Mouse (Mus musculus) embryonic facial prominence, embryonic 13.5 days (tissue): ENCODE data around the gene Tspan5. TPM values are rescaled to one million over a fixed set of nuclear protein-coding genes. Genes with fewer than 3 reads are reported as not detected.
A peak's percentile ranks its signal among the peaks of the same experiment; 100 is the strongest.

Experiments
- ATAC-seq: fragments of 200-750 bp; cut with Nextera tagmentation; 2 replicates; pipeline ENCODE4 v1.8.0; 2017; ENCODE audit warnings: low read depth; ENCODE audit not compliant: insufficient number of reproducible peaks, insufficient read depth, low FRiP score, low TSS enrichment
- H3K27ac ChIP-seq: fragments of 300-500 bp; sonication (generic); 2 replicates; pipeline ENCODE4 v1.5.1; 2015; ENCODE audit warnings: moderate library complexity, mild to moderate bottlenecking, inconsistent platforms
- H3K27me3 ChIP-seq: fragments of 300-500 bp; sonication (generic); 2 replicates; pipeline ENCODE4 v1.6.1; 2015; ENCODE audit warnings: mild to moderate bottlenecking, inconsistent platforms
- H3K36me3 ChIP-seq: fragments of 300-500 bp; sonication (generic); 2 replicates; pipeline ENCODE4 v1.6.1; 2015; ENCODE audit warnings: mild to moderate bottlenecking, inconsistent platforms
- H3K4me1 ChIP-seq: fragments of 300-500 bp; sonication (generic); 2 replicates; pipeline ENCODE4 v1.6.1; 2015; ENCODE audit warnings: inconsistent platforms
- H3K4me2 ChIP-seq: fragments of 300-500 bp; sonication (generic); 2 replicates; pipeline ENCODE4 v1.6.1; 2015; ENCODE audit warnings: moderate library complexity, mild to moderate bottlenecking, inconsistent platforms
- H3K4me3 ChIP-seq: fragments of 300-500 bp; sonication (generic); 2 replicates; pipeline ENCODE4 v1.5.1; 2015; ENCODE audit warnings: mild to moderate bottlenecking, inconsistent platforms
- H3K9ac ChIP-seq: fragments of 300-500 bp; sonication (generic); 2 replicates; pipeline ENCODE4 v1.6.1; 2015; ENCODE audit warnings: mild to moderate bottlenecking, inconsistent platforms
- H3K9me3 ChIP-seq: fragments of 300-500 bp; sonication (generic); 2 replicates; pipeline ENCODE4 v1.6.1; 2016; ENCODE audit warnings: inconsistent platforms
- whole genome bisulfite sequencing: fragments of 180-500 bp; shearing (Covaris S2); methylation state at CpG from one replicate; pipeline ENCODE4 v1.1.7; 2015; ENCODE audit warnings: mixed read lengths; 5-methylcytosine and 5-hydroxymethylcytosine counted together
- polyA plus RNA-seq: library from polyadenylated mRNA; unstranded; fragments of >200 nt; fragmentation: Nextera tagmentation; extraction: Ambion mirVana; gene quantifications from 2 replicates; pipeline ENCODE4 v1.2.1, GENCODE M21; 2015

Gene Tspan5
- polyA plus RNA-seq, 1 experiment from 2014 or later: 28.0 TPM

- H3K27me3 ChIP-seq: no peaks in the 10 kb centered on the region
- no peak for ATAC-seq
- H3K9me3 ChIP-seq: no peaks in the 10 kb centered on the region
- H3K4me1 ChIP-seq: peaks cover 24% of the 10 kb centered on the region
- H3K4me2 ChIP-seq: 0 out of 2 replicates have a peak overlapping the region, but pooled peaks have one; percentile 2
- no peak overlapping the region for H3K9ac ChIP-seq
- H3K36me3 ChIP-seq: no peaks in the 10 kb centered on the region
- no peak overlapping the region for H3K4me3 ChIP-seq
- WGBS: 40% methylated on average over 9 of the region's 9 CpGs
- H3K27ac ChIP-seq: no peak overlapping the region; the same call in 1 of the 2 replicates
Measured at GRCm38 (mm10) chr3:138773871-138774606, 32.0 kb downstream of the Tspan5 start.

- Histone ChIP-seq H3K9ac (no peak overlapping the region), H3K4me2 (0 out of 2 replicates have a peak overlapping the region, but pooled peaks have one; percentile 2), H3K27me3 (no peaks in the 10 kb centered on the region), H3K36me3 (no peaks in the 10 kb centered on the region), H3K4me3 (no peak overlapping the region), H3K4me1 (peaks cover 26% of the 10 kb centered on the region), H3K9me3 (no peaks in the 10 kb centered on the region), H3K27ac (peak overlapping the region; percentile 45; the same call in 1 of the 2 replicates)
- 29% methylated on average over 4 of the region's 4 CpGs for WGBS
- no peak for ATAC-seq
Measured at GRCm38 (mm10) chr3:138774607-138774943, 32.6 kb downstream of the Tspan5 start.

DNA sequence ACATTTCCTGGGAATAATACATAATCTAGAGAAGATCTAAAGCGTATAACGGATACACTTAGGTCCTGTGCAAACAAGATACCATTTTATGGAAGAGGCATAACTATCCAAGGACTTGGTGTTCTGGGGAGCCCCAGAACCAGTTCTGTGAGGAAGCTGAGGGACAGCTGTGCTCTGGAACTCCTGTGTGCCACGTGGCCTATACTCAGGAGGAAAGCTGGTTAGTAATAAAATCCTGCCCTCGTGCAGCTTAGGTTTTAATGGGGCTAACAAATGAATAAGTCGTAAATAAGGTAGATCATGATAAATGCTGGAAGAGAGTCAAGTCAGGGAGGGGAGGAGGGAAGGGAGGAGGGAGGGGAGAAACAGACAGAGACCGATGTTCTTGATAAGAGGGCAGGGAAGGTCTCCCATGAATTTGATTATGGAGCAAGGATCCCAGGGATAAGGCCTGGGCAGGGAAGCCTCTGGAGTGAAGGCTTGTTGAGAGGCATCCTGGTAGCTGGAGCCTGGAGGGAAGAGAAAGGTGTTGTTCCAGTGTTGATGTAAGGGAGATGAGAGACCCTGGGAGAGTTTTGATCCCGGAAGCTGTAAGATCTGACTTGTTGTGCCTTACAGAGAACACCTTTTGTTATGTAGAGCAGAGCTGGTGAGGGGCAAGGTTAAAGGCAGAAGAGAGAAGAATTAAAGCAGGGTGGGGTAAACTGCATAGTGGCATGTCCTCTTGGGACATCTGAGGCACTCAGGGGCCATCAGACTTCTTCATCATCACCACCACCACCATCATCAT, 34.1 kb downstream of the Tspan5 start:
- Histone ChIP-seq H3K9me3 (no peaks in the 10 kb centered on the region), H3K27me3 (no peaks in the 10 kb centered on the region), H3K4me2 (no peak overlapping the region), H3K9ac (no peak overlapping the region), H3K4me1 (peaks cover 27% of the 10 kb centered on the region), H3K4me3 (no peak overlapping the region), H3K27ac (no peak overlapping the region), H3K36me3 (no peaks in the 10 kb centered on the region)
- WGBS: 74% methylated on average over 7 of the region's 7 CpGs
- ATAC-seq: no peak

GRCm38 (mm10) chr3:138781492-138781891, 39.5 kb downstream of the Tspan5 start:
- H3K36me3 ChIP-seq: no peaks in the 10 kb centered on the region
- H3K27ac ChIP-seq: no peak overlapping the region
- H3K4me3 ChIP-seq: no peak overlapping the region
- H3K9ac ChIP-seq: no peak overlapping the region
- H3K4me2 ChIP-seq: no peak overlapping the region
- H3K9me3 ChIP-seq: no peaks in the 10 kb centered on the region
- H3K4me1 ChIP-seq: peaks cover 34% of the 10 kb centered on the region
- no peak; the same call in 1 of the 2 replicates for ATAC-seq
- no peaks in the 10 kb centered on the region for H3K27me3 ChIP-seq
- WGBS: 73% methylated on average over 9 of the region's 9 CpGs

DNA sequence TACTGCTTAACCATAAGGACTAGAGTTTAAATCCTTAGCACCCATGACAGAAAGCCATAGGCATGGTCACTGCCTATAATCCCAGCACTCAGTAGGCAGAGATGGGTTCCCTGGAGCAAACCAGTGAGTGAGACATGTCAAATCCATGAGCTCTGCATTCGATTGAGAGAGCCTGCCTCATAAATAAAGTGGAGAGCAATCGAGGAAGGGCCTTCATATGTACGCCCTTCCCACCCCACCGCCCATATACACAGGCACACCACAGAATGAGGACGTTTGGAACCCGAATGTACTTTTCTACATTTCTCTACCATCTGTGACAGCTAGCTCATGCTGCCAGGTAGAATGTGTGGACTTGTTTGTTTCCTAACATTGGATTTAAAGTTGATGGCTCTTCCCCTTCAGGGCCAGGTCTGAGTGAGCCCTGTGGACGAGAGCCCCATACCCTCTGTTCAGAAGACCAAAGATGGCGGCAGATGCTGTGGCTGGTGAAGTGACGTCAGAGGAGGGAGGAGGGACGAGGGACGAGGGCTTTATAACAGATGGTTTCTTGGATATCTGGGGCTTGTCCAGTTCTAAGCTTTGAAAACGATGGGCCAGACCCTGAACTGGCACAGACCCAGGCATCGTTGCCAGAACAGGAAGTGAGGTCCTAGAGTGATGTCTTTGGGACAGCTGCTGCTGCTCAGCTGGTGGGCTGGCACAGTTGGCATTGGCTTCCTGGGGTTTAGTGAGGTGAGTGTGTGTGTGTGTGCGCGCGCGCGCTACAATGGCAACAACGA, 42.1 kb downstream of the Tspan5 start:
- Histone ChIP-seq H3K4me3 (no peak overlapping the region), H3K27ac (no peak overlapping the region), H3K4me2 (no peak overlapping the region), H3K27me3 (no peaks in the 10 kb centered on the region), H3K36me3 (no peaks in the 10 kb centered on the region), H3K9me3 (no peaks in the 10 kb centered on the region), H3K9ac (no peak overlapping the region), H3K4me1 (peaks cover 34% of the 10 kb centered on the region)
- ATAC-seq: no peak
- 88% methylated on average over 19 of the region's 19 CpGs for WGBS

GRCm38 (mm10) chr3:138784641-138785025, 42.6 kb downstream of the Tspan5 start:
- Histone ChIP-seq H3K4me3 (no peak overlapping the region), H3K27me3 (no peaks in the 10 kb centered on the region), H3K27ac (no peak overlapping the region), H3K9me3 (no peaks in the 10 kb centered on the region), H3K9ac (no peak overlapping the region), H3K4me2 (no peak overlapping the region), H3K4me1 (peaks cover 29% of the 10 kb centered on the region), H3K36me3 (no peaks in the 10 kb centered on the region)
- WGBS: 92% methylated on average over 7 of the region's 7 CpGs
- ATAC-seq: no peak

DNA sequence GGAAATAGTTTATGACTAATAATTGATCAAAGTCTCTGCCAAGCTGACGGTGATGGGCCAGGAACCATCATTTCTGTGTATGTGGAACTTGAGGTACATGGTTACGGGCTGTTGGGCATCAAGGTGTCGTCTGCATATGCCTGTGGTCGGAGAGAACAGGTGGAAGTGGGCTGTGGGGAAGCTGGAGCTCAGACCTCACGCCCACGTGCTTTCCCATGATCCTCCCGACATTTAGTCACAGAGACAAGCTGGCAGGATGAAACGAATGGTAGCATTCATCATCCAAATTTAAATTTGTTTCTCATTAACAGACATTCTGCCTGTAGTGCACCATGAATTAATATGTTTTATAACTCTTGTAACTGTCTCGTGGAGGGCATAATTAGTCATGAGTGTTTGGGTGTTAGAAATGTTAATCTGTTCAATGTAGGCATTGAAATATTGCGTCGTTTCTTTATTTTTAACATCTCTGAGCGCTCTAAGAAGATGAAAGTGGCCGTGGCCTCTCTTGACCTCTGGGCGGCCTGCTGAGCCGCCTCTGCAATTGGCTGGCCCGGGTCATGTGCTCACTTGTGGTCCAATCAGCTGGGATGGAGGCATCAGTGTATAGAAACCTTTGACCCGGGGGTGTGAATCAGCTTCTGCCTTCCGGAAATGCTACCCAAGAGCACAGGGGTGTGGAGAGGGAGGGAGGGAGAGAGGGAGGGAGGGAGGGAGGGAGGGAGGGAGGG, 45.9 kb downstream of the Tspan5 start:
- WGBS: 86% methylated on average over 17 of the region's 18 CpGs
- H3K27me3 ChIP-seq: no peaks in the 10 kb centered on the region
- no peak overlapping the region for H3K4me2 ChIP-seq
- peaks cover 8% of the 10 kb centered on the region for H3K4me1 ChIP-seq
- H3K9ac ChIP-seq: no peak overlapping the region
- H3K4me3 ChIP-seq: no peak overlapping the region
- no peak for ATAC-seq
- no peaks in the 10 kb centered on the region for H3K9me3 ChIP-seq
- H3K36me3 ChIP-seq: no peaks in the 10 kb centered on the region
- H3K27ac ChIP-seq: no peak overlapping the region

GRCm38 (mm10) chr3:138788489-138788850, 46.5 kb downstream of the Tspan5 start:
- Histone ChIP-seq H3K4me2 (no peak overlapping the region), H3K9me3 (no peaks in the 10 kb centered on the region), H3K36me3 (no peaks in the 10 kb centered on the region), H3K4me3 (no peak overlapping the region), H3K4me1 (0 out of 2 replicates have a peak, but pooled peaks cover 3% of the 10 kb centered on the region), H3K9ac (no peak overlapping the region), H3K27ac (no peak overlapping the region), H3K27me3 (no peaks in the 10 kb centered on the region)
- WGBS: 70% methylated on average over 15 of the region's 17 CpGs
- ATAC-seq: no peak

DNA sequence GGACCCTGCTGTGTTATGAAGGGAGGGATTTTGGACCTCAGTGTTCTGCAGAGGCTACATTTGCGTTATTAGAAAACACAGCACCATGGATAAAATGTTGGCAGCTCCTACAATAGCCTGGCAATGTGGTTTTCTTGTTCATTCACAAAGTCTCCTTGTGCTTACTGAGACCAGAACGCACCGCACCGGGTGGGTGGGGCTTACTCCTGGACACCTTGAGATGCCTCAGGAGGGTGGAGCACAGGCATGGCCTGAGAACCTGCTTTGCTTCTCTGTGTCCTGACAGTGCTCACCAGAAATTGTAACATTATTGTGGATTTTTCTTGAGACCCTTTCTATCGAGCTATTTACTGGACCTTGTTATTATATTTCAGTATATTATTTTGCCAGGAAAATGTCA, 47.3 kb downstream of the Tspan5 start:
- Histone ChIP-seq H3K4me3 (no peak overlapping the region), H3K27me3 (no peaks in the 10 kb centered on the region), H3K27ac (no peak overlapping the region), H3K9ac (no peak overlapping the region), H3K4me1 (0 out of 2 replicates have a peak, but pooled peaks cover 3% of the 10 kb centered on the region), H3K9me3 (no peaks in the 10 kb centered on the region), H3K4me2 (no peak overlapping the region), H3K36me3 (no peaks in the 10 kb centered on the region)
- ATAC-seq: no peak
- 82% methylated on average over 5 of the region's 5 CpGs for WGBS

DNA sequence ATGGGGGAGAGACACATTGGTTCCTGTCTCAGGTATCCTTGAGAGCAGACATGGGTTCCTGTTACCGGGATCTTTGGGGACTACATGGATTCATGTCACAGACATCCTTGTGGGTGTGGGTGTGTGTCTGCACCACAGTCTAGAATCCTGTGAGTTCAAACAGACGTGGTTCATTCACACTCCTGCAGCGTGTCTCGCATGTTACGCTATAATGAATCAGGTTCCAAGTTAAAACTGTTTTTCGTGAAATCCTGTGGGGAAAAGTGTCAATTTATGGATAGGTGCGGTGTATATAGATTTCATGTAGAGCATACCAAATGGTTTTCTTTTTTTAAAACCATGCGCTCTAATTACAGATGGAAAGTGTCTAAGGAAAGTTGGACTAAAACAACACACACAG, 52.5 kb downstream of the Tspan5 start:
- Histone ChIP-seq H3K4me2 (no peak overlapping the region), H3K27me3 (no peaks in the 10 kb centered on the region), H3K4me3 (no peak overlapping the region), H3K27ac (no peak overlapping the region), H3K9me3 (no peaks in the 10 kb centered on the region), H3K36me3 (no peaks in the 10 kb centered on the region), H3K9ac (no peak overlapping the region), H3K4me1 (no peaks in the 10 kb centered on the region)
- 91% methylated on average over 8 of the region's 8 CpGs for WGBS
- no peak for ATAC-seq

DNA sequence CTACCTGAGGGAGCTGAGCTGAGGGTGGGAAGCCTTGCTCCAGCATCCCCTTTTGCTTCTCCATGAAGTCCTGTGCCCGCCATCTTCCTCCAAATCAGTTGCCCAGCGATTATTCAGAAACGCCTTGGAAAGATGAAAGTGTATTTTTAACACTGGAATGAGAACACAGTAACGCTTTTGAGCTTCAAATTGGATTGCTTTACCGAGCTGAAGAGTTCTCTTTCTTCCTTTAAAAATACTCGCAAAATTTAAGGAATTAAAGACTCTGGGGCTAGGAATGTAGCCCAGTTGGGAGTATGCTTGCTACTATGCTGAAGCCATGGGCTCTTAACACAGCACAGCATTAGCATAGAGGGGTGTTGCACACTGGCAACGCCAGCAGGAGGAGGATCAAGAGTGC, 54.0 kb downstream of the Tspan5 start:
- Histone ChIP-seq H3K9ac (no peak overlapping the region), H3K9me3 (no peaks in the 10 kb centered on the region), H3K27ac (no peak overlapping the region), H3K4me2 (no peak overlapping the region), H3K4me3 (no peak overlapping the region), H3K36me3 (no peaks in the 10 kb centered on the region), H3K27me3 (no peaks in the 10 kb centered on the region), H3K4me1 (peaks cover 13% of the 10 kb centered on the region)
- WGBS: 85% methylated on average over 7 of the region's 7 CpGs
- ATAC-seq: no peak
